Mouse (Mus musculus) ES-E14 (cell line): ENCODE data around the gene Mybbp1a.

Experiments
- CHD2 ChIP-seq: IDR thresholded peaks from 2 replicates; pipeline ENCODE4 v1.6.1; 2014; ENCODE audit warnings: mild to moderate bottlenecking, low read depth, low read length, inconsistent platforms
- MAFK ChIP-seq: IDR thresholded peaks from 2 replicates; pipeline ENCODE4 v1.6.1; 2014; ENCODE audit warnings: mild to moderate bottlenecking, low read depth, low read length, inconsistent platforms; ENCODE audit not compliant: insufficient read depth
- ZC3H11A ChIP-seq: IDR thresholded peaks from 2 replicates; pipeline ENCODE4 v1.6.1; 2012; ENCODE audit warnings: low read depth, mild to moderate bottlenecking, inconsistent platforms, low read length, borderline replicate concordance
- ZNF384 ChIP-seq: IDR thresholded peaks from 2 replicates; pipeline ENCODE4 v1.6.1; 2012; ENCODE audit warnings: low read depth, low read length, inconsistent platforms

- TF ChIP-seq MAFK = no peak
- TF ChIP-seq ZNF384 = no peak
- TF ChIP-seq ZC3H11A = no peak
- TF ChIP-seq CHD2 = peak; percentile 34; the same call in 1 of the 2 replicates
These were observed at the start of gene Mybbp1a for GRCm38 (mm10) chr11:72440965-72441664.
